In genomic region chr6:88095377-88095776, GRCm38 (mm10) we compare ENCODE assay signal across 24 mouse cellular contexts. TPM values are rescaled to one million over a fixed set of nuclear protein-coding genes. Genes with fewer than 3 reads are reported as not detected.
DNase-seq lines count a peak whose midpoint lies in the region; ATAC-seq and TF ChIP-seq lines count a peak whose summit lies in the region.
"Had no signal": no experiment of that assay in that cellular context is flagged by ENCODE, and none has a peak within 500 bp of the region (broad histone marks: within the 10 kb centered on the region; RNA-seq: fewer than 3 reads in every experiment).

No protein-coding gene starts in this region.

- no peak overlapping the region for H3K4me3 ChIP-seq in heart, adult 2 months
- no peak overlapping the region for H3K4me3 ChIP-seq in kidney, embryonic 15.5 days (replicated peaks)
- H3K4me3 ChIP-seq in midbrain, embryonic 14.5 days (replicated peaks; ENCODE audit: low read depth, low read length), result no peak overlapping the region
- H3K4me3 ChIP-seq: forebrain, embryonic 10.5 days; forebrain, embryonic 13.5 days; hindbrain, embryonic 12.5 days; hindbrain, embryonic 15.5 days had no signal

- ATAC-seq in kidney, embryonic 15.5 days (replicated peaks; ENCODE audit: low FRiP score), result no peak
- ATAC-seq in midbrain, embryonic 14.5 days (ENCODE audit: low FRiP score, low TSS enrichment), result no peak
- ATAC-seq: forebrain, embryonic 13.5 days; forebrain, embryonic 16.5 days; Patski had no signal

- no peak for TF ChIP-seq POLR2A in heart, adult 2 months (IDR thresholded peaks at IDR 0.05; ENCODE audit: insufficient read depth, low read depth, low read length)

- WGBS in heart, adult 2 months, result 34% methylated on average over 7 of the region's 7 CpGs
- WGBS in kidney, embryonic 15.5 days, result 85% methylated on average over 7 of the region's 7 CpGs
- 93% methylated on average over 7 of the region's 7 CpGs for WGBS in midbrain, embryonic 14.5 days

- no peak for TF ChIP-seq EP300 in heart, adult 2 months (IDR thresholded peaks at IDR 0.05; ENCODE audit: insufficient read depth, low read depth, low read length)

- H3K4me1 ChIP-seq in heart, adult 2 months (ENCODE audit: control insufficient read depth, insufficient read depth, low read length), result peaks cover 2% of the 10 kb centered on the region
- H3K4me1 ChIP-seq in kidney, embryonic 15.5 days, result no peaks in the 10 kb centered on the region
- H3K4me1 ChIP-seq in midbrain, embryonic 14.5 days (ENCODE audit: control insufficient read depth, insufficient read depth, low read length), result no peaks in the 10 kb centered on the region
- H3K4me1 ChIP-seq: forebrain, embryonic 10.5 days; forebrain, embryonic 13.5 days; hindbrain, embryonic 12.5 days; hindbrain, embryonic 15.5 days had no signal

- TF ChIP-seq CTCF in heart, adult 2 months (IDR thresholded peaks at IDR 0.05), result no peak

- H3K9ac ChIP-seq in heart, adult 2 months (ENCODE audit: low read depth, low read length), result no peak overlapping the region
- no peak overlapping the region for H3K9ac ChIP-seq in kidney, embryonic 15.5 days
- H3K9ac ChIP-seq in midbrain, embryonic 14.5 days (replicated peaks; ENCODE audit: low read length), result no peak overlapping the region
- H3K9ac ChIP-seq: forebrain, embryonic 13.5 days; hindbrain, embryonic 12.5 days; hindbrain, embryonic 15.5 days had no signal

- H3K36me3 ChIP-seq in heart, adult 2 months (ENCODE audit: control insufficient read depth, insufficient read depth, low read length), result peaks cover 10% of the 10 kb centered on the region
- H3K36me3 ChIP-seq in kidney, embryonic 15.5 days, result peaks cover 98% of the 10 kb centered on the region
- H3K36me3 ChIP-seq in midbrain, embryonic 14.5 days (ENCODE audit: control insufficient read depth, insufficient read depth, low read length), result peaks cover 96% of the 10 kb centered on the region

- peak; percentile 28 for DNase-seq in heart, adult 8-10 months (ENCODE audit: low spot score)
- DNase-seq in heart, adult 2 months, result no peak
- peak; percentile 24 for DNase-seq in kidney, postnatal 14 days
- DNase-seq in lung, postnatal 10 days, result peak; percentile 19
- no peak for DNase-seq in lung, postnatal 4 days
- DNase-seq in midbrain, embryonic 14.5 days, result no peak
- DNase-seq: adrenal gland, postnatal 10 days; adrenal gland, postnatal 36 days; B cell, adult 2 months; cerebellum, adult 18-20 months; cerebellum, adult 9-10 months; cerebellum, postnatal 14 days; gastrocnemius, postnatal 10 days; gastrocnemius, postnatal 36 days had no signal

- intact Hi-C loops in heart, adult 2 months (cut with DNase I), result no loop called here

- H3K27me3 ChIP-seq in heart, adult 2 months (ENCODE audit: control insufficient read depth, insufficient read depth, low read length), result no peaks in the 10 kb centered on the region
- H3K27me3 ChIP-seq in kidney, embryonic 15.5 days, result no peaks in the 10 kb centered on the region
- H3K27me3 ChIP-seq in midbrain, embryonic 14.5 days (ENCODE audit: control insufficient read depth, insufficient read depth, low read length), result no peaks in the 10 kb centered on the region
- H3K27me3 ChIP-seq: CH12.LX; forebrain, embryonic 13.5 days; hindbrain, embryonic 12.5 days; hindbrain, embryonic 15.5 days; Patski had no signal

- H3K27ac ChIP-seq in heart, adult 2 months, result no peak overlapping the region; the same call in 1 of the 2 replicates
- H3K27ac ChIP-seq in kidney, embryonic 15.5 days, result no peak overlapping the region
- H3K27ac ChIP-seq in midbrain, embryonic 14.5 days (replicated peaks; ENCODE audit: low read depth, low read length), result no peak overlapping the region
- H3K27ac ChIP-seq: forebrain, embryonic 10.5 days; forebrain, embryonic 13.5 days; hindbrain, embryonic 12.5 days; hindbrain, embryonic 15.5 days had no signal

- H3K79me2 ChIP-seq in heart, adult 2 months (replicated peaks; ENCODE audit: control insufficient read depth, insufficient read depth, low read length), result no peaks in the 10 kb centered on the region

- H3K9me3 ChIP-seq in kidney, embryonic 15.5 days (replicated peaks), result no peaks in the 10 kb centered on the region
- H3K9me3 ChIP-seq in midbrain, embryonic 14.5 days (ENCODE audit: control insufficient read depth, low read length), result no peaks in the 10 kb centered on the region
- H3K9me3 ChIP-seq: forebrain, embryonic 10.5 days; forebrain, embryonic 13.5 days; G1E; hindbrain, embryonic 12.5 days; hindbrain, embryonic 15.5 days had no signal

- no peak overlapping the region for H3K4me2 ChIP-seq in kidney, embryonic 15.5 days
- no peak overlapping the region for H3K4me2 ChIP-seq in midbrain, embryonic 14.5 days (ENCODE audit: low read length)
- H3K4me2 ChIP-seq: forebrain, embryonic 13.5 days; heart, embryonic 11.5 days; hindbrain, embryonic 12.5 days; hindbrain, embryonic 15.5 days had no signal

RNA-seq across cellular contexts. Expression of gene Rpn1, which starts 11.1 kb away (rescaled TPM):
- 100 to 1,000 TPM in 3 of 4 experiments, 10 to 100 TPM in 1; 92.5 to 117 (median 111) TPM for total RNA-seq in heart, adult 8-10 months (2022)
- total RNA-seq in heart, adult 2 months (2021), result 100 to 1,000 TPM; 107 to 114 TPM
- polyA plus RNA-seq in heart, adult 2 months (2012; rRNA removed), result 67.7 and 131 TPM in 2 replicates
- polyA plus RNA-seq in kidney, embryonic 15.5 days (2015; fragmentation: Nextera tagmentation; extraction: Ambion mirVana), result 403 and 425 TPM in 2 replicates
- 251 and 290 TPM in 2 replicates for polyA plus RNA-seq in midbrain, embryonic 14.5 days (2014; fragmentation: Nextera tagmentation; extraction: Ambion mirVana)

RNA-seq across cellular contexts. Expression of gene Rab7, which starts 50.3 kb away (rescaled TPM):
- total RNA-seq in heart, adult 8-10 months (2022), result 100 to 1,000 TPM; 276 to 300 (median 281) TPM
- total RNA-seq in heart, adult 2 months (2021), result 100 to 1,000 TPM; 271 to 299 TPM
- 212 and 344 TPM in 2 replicates for polyA plus RNA-seq in heart, adult 2 months (2012; rRNA removed)
- polyA plus RNA-seq in kidney, embryonic 15.5 days (2015; fragmentation: Nextera tagmentation; extraction: Ambion mirVana), result 212 and 224 TPM in 2 replicates
- polyA plus RNA-seq in midbrain, embryonic 14.5 days (2014; fragmentation: Nextera tagmentation; extraction: Ambion mirVana), result 328 and 378 TPM in 2 replicates

Comparison
In these comparisons a context has a peak if more than half of its experiments do, and no peak if none do; other contexts are left out.
1. DNase-seq: peak in heart, adult 8-10 months (single experiment), kidney, postnatal 14 days (single experiment) and lung, postnatal 10 days (single experiment); none in heart, adult 2 months (0 of 2), lung, postnatal 4 days (0 of 2) and midbrain, embryonic 14.5 days (single experiment).